Mouse (Mus musculus) heart, embryonic 12.5 days (tissue): ENCODE results near the gene Fut7. TPM values are rescaled to one million over a fixed set of nuclear protein-coding genes. Genes with fewer than 3 reads are reported as not detected.

Experiments
- ATAC-seq: fragments of 200-750 bp; cut with Nextera tagmentation; 2 replicates; pipeline ENCODE4 v1.8.0; 2017; ENCODE audit warnings: moderate TSS enrichment, moderate library complexity; ENCODE audit not compliant: insufficient number of reproducible peaks, low FRiP score
- H3K27ac ChIP-seq: fragments of 300-500 bp; sonication (generic); 2 replicates; pipeline ENCODE4 v1.5.1; 2016; ENCODE audit warnings: mild to moderate bottlenecking, moderate library complexity; ENCODE audit not compliant: poor library complexity, severe bottlenecking
- H3K27me3 ChIP-seq: fragments of 300-500 bp; sonication (generic); replicated peaks from 2 replicates; pipeline ENCODE4 v1.6.1; 2016; ENCODE audit warnings: mild to moderate bottlenecking, moderate library complexity
- H3K36me3 ChIP-seq: fragments of 300-500 bp; sonication (generic); 2 replicates; pipeline ENCODE4 v1.6.1; 2016; ENCODE audit warnings: mild to moderate bottlenecking, moderate library complexity
- H3K4me1 ChIP-seq: fragments of 300-500 bp; sonication (generic); replicated peaks from 2 replicates; pipeline ENCODE4 v1.6.1; 2016; ENCODE audit warnings: mild to moderate bottlenecking
- H3K4me2 ChIP-seq: fragments of 300-500 bp; sonication (generic); 2 replicates; pipeline ENCODE4 v1.6.1; 2016; ENCODE audit warnings: mild to moderate bottlenecking, moderate library complexity
- H3K4me3 ChIP-seq: fragments of 300-500 bp; sonication (generic); 2 replicates; pipeline ENCODE4 v1.5.1; 2016; ENCODE audit warnings: mild to moderate bottlenecking
- H3K9ac ChIP-seq: fragments of 300-500 bp; sonication (generic); 2 replicates; pipeline ENCODE4 v1.6.1; 2016; ENCODE audit warnings: mild to moderate bottlenecking, moderate library complexity
- H3K9me3 ChIP-seq: fragments of 300-500 bp; sonication (generic); replicated peaks from 2 replicates; pipeline ENCODE4 v1.6.1; 2016; ENCODE audit warnings: mild to moderate bottlenecking, moderate library complexity
- WGBS: fragments of 180-500 bp; shearing (Covaris S2); methylation state at CpG from one replicate; pipeline ENCODE4 v1.1.7; 2016; 5-methylcytosine and 5-hydroxymethylcytosine counted together
- polyA plus RNA-seq: library from polyadenylated mRNA; unstranded; fragments of >200 nt; fragmentation: Nextera tagmentation; extraction: Ambion mirVana; gene quantifications from 2 replicates; pipeline ENCODE4 v1.2.1, GENCODE M21; 2016

Gene Fut7
- polyA plus RNA-seq, 1 experiment from 2014 or later, result not detected

GRCm38 (mm10) chr2:25436286-25436820 is 13.3 kb downstream of the Fut7 start:
- Histone ChIP-seq H3K27ac (no peak overlapping the region), H3K4me3 (no peak overlapping the region), H3K9me3 (no peaks in the 10 kb centered on the region), H3K9ac (no peak overlapping the region), H3K4me2 (no peak overlapping the region), H3K27me3 (peaks cover 28% of the 10 kb centered on the region), H3K4me1 (no peaks in the 10 kb centered on the region), H3K36me3 (no peaks in the 10 kb centered on the region)
- WGBS, result 88% methylated on average over 10 of the region's 10 CpGs
- no peak for ATAC-seq

- Histone ChIP-seq H3K9me3 (no peaks in the 10 kb centered on the region), H3K4me1 (no peaks in the 10 kb centered on the region), H3K27ac (no peak overlapping the region), H3K27me3 (peaks cover 6% of the 10 kb centered on the region; the same call in 1 of the 2 replicates), H3K4me3 (no peak overlapping the region), H3K36me3 (no peaks in the 10 kb centered on the region), H3K4me2 (no peak overlapping the region), H3K9ac (no peak overlapping the region)
- WGBS, result 75% methylated on average over 20 of the region's 20 CpGs
- no peak for ATAC-seq
Observed at GRCm38 (mm10) chr2:25441067-25441466, 18.0 kb downstream of the Fut7 start.

- Histone ChIP-seq H3K4me2 (no peak overlapping the region), H3K36me3 (no peaks in the 10 kb centered on the region), H3K9me3 (no peaks in the 10 kb centered on the region), H3K27ac (no peak overlapping the region), H3K4me3 (no peak overlapping the region), H3K9ac (no peak overlapping the region), H3K27me3 (peaks cover 16% of the 10 kb centered on the region; the same call in 1 of the 2 replicates), H3K4me1 (no peaks in the 10 kb centered on the region)
- ATAC-seq, result no peak
- 87% methylated on average over 14 of the region's 14 CpGs for WGBS
Observed at GRCm38 (mm10) chr2:25442682-25443081, 19.6 kb downstream of the Fut7 start.

GRCm38 (mm10) chr2:25450853-25451647 is 28.0 kb downstream of the Fut7 start:
- H3K9ac ChIP-seq, result no peak overlapping the region
- H3K9me3 ChIP-seq, result no peaks in the 10 kb centered on the region
- ATAC-seq, result no peak
- no peak overlapping the region for H3K27ac ChIP-seq
- peaks cover 14% of the 10 kb centered on the region; the same call in 1 of the 2 replicates for H3K27me3 ChIP-seq
- no peaks in the 10 kb centered on the region for H3K36me3 ChIP-seq
- no peaks in the 10 kb centered on the region; the same call in 1 of the 2 replicates for H3K4me1 ChIP-seq
- no peak overlapping the region for H3K4me3 ChIP-seq
- 76% methylated on average over 8 of the region's 8 CpGs for WGBS
- H3K4me2 ChIP-seq, result no peak overlapping the region

GRCm38 (mm10) chr2:25452951-25453350 is 29.9 kb downstream of the Fut7 start:
- no peaks in the 10 kb centered on the region for H3K9me3 ChIP-seq
- H3K4me3 ChIP-seq, result no peak overlapping the region
- no peaks in the 10 kb centered on the region; the same call in 1 of the 2 replicates for H3K36me3 ChIP-seq
- 58% methylated on average over 1 of the region's 1 CpGs for WGBS
- H3K4me2 ChIP-seq, result no peak overlapping the region
- no peak for ATAC-seq
- H3K9ac ChIP-seq, result no peak overlapping the region
- H3K4me1 ChIP-seq, result peaks cover 3% of the 10 kb centered on the region; the same call in 1 of the 2 replicates
- H3K27me3 ChIP-seq, result 0 out of 2 replicates have a peak, but pooled peaks cover under 1% of the 10 kb centered on the region
- H3K27ac ChIP-seq, result no peak overlapping the region

- Histone ChIP-seq H3K4me3 (no peak within 1 kb of the TSS), H3K27me3 (no peaks in the 10 kb centered on the region), H3K4me1 (peaks cover 21% of the 10 kb centered on the region), H3K9me3 (no peaks in the 10 kb centered on the region), H3K4me2 (no peak within 1 kb of the TSS), H3K27ac (no peak within 1 kb of the TSS), H3K9ac (no peak within 1 kb of the TSS), H3K36me3 (peaks cover 7% of the 10 kb centered on the region; the same call in 1 of the 2 replicates)
- ATAC-seq, result no peak
- 43% methylated on average over 14 of the region's 14 CpGs for WGBS
Observed at GRCm38 (mm10) chr2:25456205-25456953, 33.3 kb downstream of the Fut7 start, which contains the start of gene Clic3. TSS of gene Clic3 (plus strand) at chr2:25456838.

- 81% methylated on average over 9 of the region's 9 CpGs for WGBS
- no peak for ATAC-seq
- Histone ChIP-seq H3K36me3 (peaks cover 7% of the 10 kb centered on the region; the same call in 1 of the 2 replicates), H3K4me3 (no peak overlapping the region), H3K4me2 (no peak overlapping the region), H3K4me1 (peaks cover 23% of the 10 kb centered on the region), H3K9ac (no peak overlapping the region), H3K9me3 (no peaks in the 10 kb centered on the region), H3K27me3 (no peaks in the 10 kb centered on the region), H3K27ac (no peak overlapping the region)
Observed at GRCm38 (mm10) chr2:25457022-25457896, 34.2 kb downstream of the Fut7 start.

- Histone ChIP-seq H3K36me3 (peaks cover 7% of the 10 kb centered on the region; the same call in 1 of the 2 replicates), H3K4me2 (no peak overlapping the region), H3K9me3 (no peaks in the 10 kb centered on the region), H3K4me3 (no peak overlapping the region), H3K4me1 (peaks cover 23% of the 10 kb centered on the region), H3K27me3 (no peaks in the 10 kb centered on the region), H3K27ac (no peak overlapping the region), H3K9ac (no peak overlapping the region)
- no peak for ATAC-seq
- WGBS, result 81% methylated on average over 5 of the region's 5 CpGs
Observed at GRCm38 (mm10) chr2:25458911-25459310, 35.8 kb downstream of the Fut7 start.

- peak; percentile 13 for ATAC-seq
- Histone ChIP-seq H3K9ac (peak overlapping the region; percentile 79), H3K36me3 (peaks cover 7% of the 10 kb centered on the region; the same call in 1 of the 2 replicates), H3K27ac (peak overlapping the region; percentile 83; the same call in 1 of the 2 replicates), H3K9me3 (no peaks in the 10 kb centered on the region), H3K4me1 (peaks cover 23% of the 10 kb centered on the region), H3K4me2 (peak overlapping the region; percentile 88), H3K4me3 (peak overlapping the region; percentile 72), H3K27me3 (no peaks in the 10 kb centered on the region)
- 36% methylated on average over 5 of the region's 5 CpGs for WGBS
Observed at GRCm38 (mm10) chr2:25460135-25460534, 37.1 kb downstream of the Fut7 start.

GRCm38 (mm10) chr2:25460551-25461309 is 37.7 kb downstream of the Fut7 start, which contains the start of gene Paxx:
TSS of gene Paxx (minus strand) at chr2:25461094.
- H3K36me3 ChIP-seq, result peaks cover 7% of the 10 kb centered on the region; the same call in 1 of the 2 replicates
- H3K27ac ChIP-seq, result peak within 1 kb of the TSS; percentile 83
- H3K27me3 ChIP-seq, result no peaks in the 10 kb centered on the region
- under 1% methylated on average over 48 of the region's 48 CpGs for WGBS
- H3K9ac ChIP-seq, result peak within 1 kb of the TSS; percentile 79
- H3K4me3 ChIP-seq, result peak within 1 kb of the TSS; percentile 72
- peak; percentile 91 for ATAC-seq
- peaks cover 26% of the 10 kb centered on the region for H3K4me1 ChIP-seq
- H3K4me2 ChIP-seq, result peak within 1 kb of the TSS; percentile 88
- no peaks in the 10 kb centered on the region for H3K9me3 ChIP-seq
